Mouse (Mus musculus) G1E (cell line): ENCODE measurements around the gene Arg2. TPM values are rescaled to one million over a fixed set of nuclear protein-coding genes. Genes with fewer than 3 reads are reported as not detected.
"Not testable (repeated sequence)": the region's sequence is repeated elsewhere in the genome, so short reads cannot be mapped to it uniquely, and the experiment has no call there.

Experiments
- ATAC-seq: 2 replicates; pipeline ENCODE4 v1.8.0; 2016; ENCODE audit warnings: mild to moderate bottlenecking; ENCODE audit not compliant: insufficient number of reproducible peaks, poor library complexity, low FRiP score, severe bottlenecking; ENCODE audit errors: extremely low read depth
- DNase-seq: peaks from one replicate; pipeline ENCODE4 v3.0.0; 2012; ENCODE audit warnings: low spot score
- H3K27me3 ChIP-seq: 2 replicates; pipeline ENCODE4 v1.6.1; 2012; ENCODE audit warnings: mild to moderate bottlenecking, low read length, inconsistent platforms; ENCODE audit not compliant: insufficient read depth
- H3K36me3 ChIP-seq: replicated peaks from 2 replicates; pipeline ENCODE3; 2012; ENCODE audit warnings: mild to moderate bottlenecking, inconsistent platforms
- H3K4me1 ChIP-seq: 2 replicates; pipeline ENCODE4 v1.6.1; 2012; ENCODE audit warnings: low read depth, low read length, inconsistent platforms, mixed read lengths; ENCODE audit not compliant: insufficient read depth
- H3K4me3 ChIP-seq: 2 replicates; pipeline ENCODE4 v1.5.1; 2012; ENCODE audit warnings: low read depth, mild to moderate bottlenecking, inconsistent platforms, low read length, moderate library complexity, mixed read lengths
- H3K9me3 ChIP-seq: replicated peaks from 2 replicates; pipeline ENCODE4 v1.6.1; 2012; ENCODE audit warnings: inconsistent platforms
- CTCF ChIP-seq: IDR thresholded peaks from 2 replicates; pipeline ENCODE4 v1.5.1; 2012; ENCODE audit warnings: low read depth, low read length, inconsistent platforms, mixed read lengths
- GATA1 ChIP-seq: IDR thresholded peaks from 2 replicates; pipeline ENCODE4 v1.6.1; 2012; ENCODE audit warnings: borderline replicate concordance, low read length, inconsistent platforms, mixed read lengths
- GATA2 ChIP-seq: IDR thresholded peaks from 2 replicates; pipeline ENCODE4 v1.6.1; 2012; ENCODE audit warnings: low read depth, low read length, inconsistent platforms, borderline replicate concordance
- POLR2AphosphoS5 ChIP-seq: IDR thresholded peaks from 2 replicates; pipeline ENCODE4 v1.6.1; 2012; ENCODE audit warnings: low read depth, low read length, inconsistent platforms; ENCODE audit not compliant: insufficient replicate concordance
- TAL1 ChIP-seq: conservative IDR thresholded peaks from 2 replicates; pipeline ENCODE4 v1.6.1; 2012; ENCODE audit warnings: low read depth, low read length, inconsistent platforms, mixed read lengths
- polyA plus RNA-seq: library from polyadenylated mRNA; stranded (reverse); fragments of >175 nt; gene quantifications from 2 replicates; pipeline ENCODE4 v1.2.3, GENCODE M21; 2012
- total RNA-seq, 2 experiments: library from RNA; stranded (forward) in 1 of 2; stranded (reverse) in 1 of 2; fragments of 200-1000 nt in 1 of 2; fragments of >200 nt in 1 of 2; fragmentation: Nextera tagmentation in 1 of 2; gene quantifications; 2 replicates each; pipeline ENCODE4 v1.2.3; 2014 to 2017

The Arg2 gene
- total and polyA plus RNA-seq, 3 experiments: 0.75 TPM; not detected in 2

- Histone ChIP-seq H3K9me3 (no peaks in the 10 kb centered on the region), H3K27me3 (no peaks in the 10 kb centered on the region), H3K4me3 (no peak overlapping the region), H3K4me1 (no peaks in the 10 kb centered on the region), H3K36me3 (peaks cover 94% of the 10 kb centered on the region)
- no peak for ATAC-seq
- TF ChIP-seq GATA2 (no peak), TAL1 (no peak), POLR2AphosphoS5 (no peak)
- no peak for DNase-seq
These were observed 32.3 kb downstream of the Arg2 start for GRCm38 (mm10) chr12:79162876-79163275.

- Histone ChIP-seq H3K4me1 (peaks cover 40% of the 10 kb centered on the region), H3K4me3 (no peak overlapping the region), H3K36me3 (peaks cover 60% of the 10 kb centered on the region), H3K27me3 (no peaks in the 10 kb centered on the region), H3K9me3 (no peaks in the 10 kb centered on the region)
- no peak for DNase-seq
- TF ChIP-seq GATA1 (no peak), POLR2AphosphoS5 (no peak), GATA2 (no peak)
- ATAC-seq: no peak
These were observed 38.6 kb downstream of the Arg2 start for GRCm38 (mm10) chr12:79169173-79169572.

DNA sequence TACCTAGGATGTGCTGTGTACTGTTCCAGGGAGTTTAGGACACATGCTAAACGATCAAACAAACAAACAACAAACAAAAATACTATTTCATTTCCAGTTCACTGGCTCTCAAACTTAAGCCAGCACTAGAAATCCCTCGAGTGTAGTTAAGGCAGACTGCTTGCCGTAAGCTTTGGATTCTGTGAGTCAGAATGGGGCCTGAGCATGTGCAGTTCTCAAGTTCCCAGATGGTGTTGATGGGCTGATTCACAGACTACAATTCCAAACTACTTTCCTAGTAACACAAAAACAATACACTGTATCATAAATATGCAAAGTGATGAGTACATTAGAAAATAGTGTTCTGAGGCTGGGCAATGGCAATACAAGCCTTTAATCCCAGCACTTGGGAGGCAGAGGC is 39.8 kb downstream of the Arg2 start:
- no peaks in the 10 kb centered on the region for H3K9me3 ChIP-seq
- DNase-seq: no peak
- H3K27me3 ChIP-seq: no peaks in the 10 kb centered on the region
- no peak overlapping the region for H3K4me3 ChIP-seq
- TF ChIP-seq POLR2AphosphoS5 (no peak), GATA1 (no peak), CTCF (no peak), GATA2 (no peak), TAL1 (no peak)
- no peak for ATAC-seq
- H3K36me3 ChIP-seq: peaks cover 60% of the 10 kb centered on the region
- H3K4me1 ChIP-seq: peaks cover 44% of the 10 kb centered on the region

- Histone ChIP-seq H3K4me3 (peak overlapping the region; percentile 84), H3K9me3 (no peaks in the 10 kb centered on the region), H3K4me1 (peaks cover 44% of the 10 kb centered on the region), H3K27me3 (no peaks in the 10 kb centered on the region), H3K36me3 (peaks cover 60% of the 10 kb centered on the region)
- DNase-seq (no peak), ATAC-seq (no peak)
- no peak for TF ChIP-seq TAL1
- no peak for TF ChIP-seq POLR2AphosphoS5
- no peak for TF ChIP-seq GATA1
These were observed 40.9 kb downstream of the Arg2 start for GRCm38 (mm10) chr12:79171269-79171995.

DNA sequence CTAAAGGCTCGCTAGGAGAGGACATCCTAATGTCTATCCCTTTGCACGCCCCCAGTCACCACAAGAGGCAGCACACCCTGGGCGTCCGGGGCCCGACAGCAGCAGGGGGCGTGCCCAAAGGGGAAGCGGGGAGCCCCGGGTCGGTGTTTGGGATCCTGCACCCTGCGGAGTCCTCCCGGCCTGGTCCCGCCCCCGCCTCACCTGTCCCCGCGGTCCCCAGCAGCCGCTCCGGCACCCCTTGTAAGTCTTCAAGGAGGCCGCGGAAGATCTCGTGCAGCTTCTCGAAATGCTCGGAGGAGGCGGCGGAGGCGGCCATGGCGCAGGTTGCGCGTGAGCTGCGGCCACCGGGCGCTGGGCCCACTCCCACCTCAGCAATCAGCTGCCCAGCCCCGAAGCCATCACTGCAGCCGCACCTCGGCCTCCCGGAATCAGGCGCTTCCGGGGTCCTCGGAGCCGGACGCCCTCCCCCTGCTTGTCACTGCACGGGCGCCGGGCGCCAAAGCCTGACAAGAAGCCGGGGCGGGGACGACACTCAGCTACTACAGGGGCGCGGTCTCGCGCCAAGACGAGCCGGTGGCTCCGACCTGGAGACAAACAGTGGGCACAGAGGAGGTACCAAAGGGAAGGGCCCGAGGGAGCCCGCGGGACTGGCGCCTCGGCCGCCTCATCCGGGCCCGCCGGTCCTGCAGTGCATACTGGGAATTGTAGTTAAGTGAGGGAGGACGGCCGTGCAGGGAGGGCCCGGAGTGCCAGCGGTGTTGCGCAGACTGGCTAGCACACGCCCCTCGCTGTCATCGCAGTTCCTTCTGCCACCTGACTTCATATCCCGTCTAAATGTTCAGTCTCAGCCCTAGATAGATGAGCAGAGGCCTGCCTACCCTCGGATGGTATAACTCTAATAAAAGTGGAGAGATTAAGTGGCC is 41.7 kb downstream of the Arg2 start, which contains the start of gene Vti1b:
Gene Vti1b, minus strand, starts transcription at position 649 of the 923 bp plus-strand sequence.
- H3K27me3 ChIP-seq: no peaks in the 10 kb centered on the region
- H3K4me3 ChIP-seq: peak within 1 kb of the TSS; percentile 84
- H3K9me3 ChIP-seq: no peaks in the 10 kb centered on the region
- peak; percentile 94 for ATAC-seq
- peaks cover 44% of the 10 kb centered on the region for H3K4me1 ChIP-seq
- DNase-seq: peak; percentile 98
- TF ChIP-seq POLR2AphosphoS5 (no peak), CTCF (no peak), GATA1 (no peak), TAL1 (no peak), GATA2 (no peak)
- peaks cover 62% of the 10 kb centered on the region for H3K36me3 ChIP-seq

- DNase-seq (no peak), ATAC-seq (no peak)
- Histone ChIP-seq H3K4me3 (no peak overlapping the region), H3K27me3 (no peaks in the 10 kb centered on the region), H3K36me3 (peaks cover 62% of the 10 kb centered on the region), H3K9me3 (no peaks in the 10 kb centered on the region), H3K4me1 (peaks cover 40% of the 10 kb centered on the region)
- TF ChIP-seq GATA2: no peak
- no peak for TF ChIP-seq POLR2AphosphoS5
- TF ChIP-seq CTCF: no peak
- TF ChIP-seq TAL1: no peak
These were observed 43.1 kb downstream of the Arg2 start for GRCm38 (mm10) chr12:79173721-79174120.

GRCm38 (mm10) chr12:79175998-79176397 is 45.4 kb downstream of the Arg2 start:
- no peak for TF ChIP-seq GATA2
- no peak for TF ChIP-seq POLR2AphosphoS5
- TF ChIP-seq TAL1: no peak
- no peak for TF ChIP-seq CTCF
- no peak for TF ChIP-seq GATA1
- Histone ChIP-seq H3K4me1 (peaks cover 27% of the 10 kb centered on the region), H3K27me3 (no peaks in the 10 kb centered on the region), H3K9me3 (no peaks in the 10 kb centered on the region), H3K36me3 (peaks cover 64% of the 10 kb centered on the region), H3K4me3 (no peak overlapping the region)
- no peak for ATAC-seq
- no peak for DNase-seq

DNA sequence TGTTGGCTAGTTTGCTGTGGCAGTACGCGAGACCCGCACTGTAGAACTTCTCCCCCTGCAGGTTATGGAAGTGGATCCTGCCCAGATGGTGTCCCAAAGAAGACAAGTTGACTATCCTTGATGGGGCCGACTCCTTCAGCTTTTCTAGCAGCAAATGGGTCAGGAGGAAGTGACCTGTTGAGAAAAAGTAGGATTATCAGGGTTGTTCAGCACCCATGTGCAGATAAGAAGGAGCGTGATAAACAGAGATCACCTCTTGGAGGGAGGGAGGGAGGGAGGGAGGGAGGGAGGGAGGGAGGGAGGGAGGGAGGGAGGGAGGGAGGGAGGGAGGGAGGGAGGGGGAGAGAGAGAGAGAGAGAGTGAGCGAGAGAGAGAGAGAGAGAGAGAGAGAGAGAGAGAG is 54.6 kb downstream of the Arg2 start:
- DNase-seq (peak; percentile 45), ATAC-seq (peak; percentile 65)
- peaks cover 45% of the 10 kb centered on the region for H3K4me1 ChIP-seq
- H3K9me3 ChIP-seq, H3K27me3 ChIP-seq: not testable (repeated sequence)
- H3K36me3 ChIP-seq: peaks cover 91% of the 10 kb centered on the region
- peak overlapping the region; percentile 30; the same call in 1 of the 2 replicates for H3K4me3 ChIP-seq
